17 mouse cellular contexts compared by ENCODE assay signal in genomic region chr1:31058861-31059351, GRCm38 (mm10).
DNase-seq lines count a peak whose midpoint lies in the region; ATAC-seq and TF ChIP-seq lines count a peak whose summit lies in the region.
"Had no signal": no experiment of that assay in that cellular context is flagged by ENCODE, and none has a peak within 500 bp of the region (broad histone marks: within the 10 kb centered on the region; RNA-seq: fewer than 3 reads in every experiment).

No protein-coding gene starts in this region.

- WGBS in embryonic facial prominence, embryonic 14.5 days = 54% methylated on average over 2 of the region's 2 CpGs
- 76% methylated on average over 2 of the region's 2 CpGs for WGBS in embryonic facial prominence, embryonic 10.5 days
- WGBS in limb, embryonic 14.5 days = 21% methylated on average over 2 of the region's 2 CpGs
- 55% methylated on average over 2 of the region's 2 CpGs for WGBS in limb, embryonic 10.5 days
- 38% methylated on average over 2 of the region's 2 CpGs for WGBS in intestine, embryonic 16.5 days

- no peaks in the 10 kb centered on the region for H3K9me3 ChIP-seq in embryonic facial prominence, embryonic 14.5 days (ENCODE audit: control insufficient read depth, low read length)
- H3K9me3 ChIP-seq in embryonic facial prominence, embryonic 10.5 days = no peaks in the 10 kb centered on the region
- no peaks in the 10 kb centered on the region for H3K9me3 ChIP-seq in limb, embryonic 14.5 days (ENCODE audit: control insufficient read depth, low read length)
- no peaks in the 10 kb centered on the region for H3K9me3 ChIP-seq in limb, embryonic 10.5 days (replicated peaks)
- no peaks in the 10 kb centered on the region for H3K9me3 ChIP-seq in intestine, embryonic 16.5 days (ENCODE audit: control insufficient read depth, low read length)
- H3K9me3 ChIP-seq: G1E; heart, embryonic 13.5 days had no signal

- no peak for TF ChIP-seq POLR2A in limb, embryonic 14.5 days (IDR thresholded peaks at IDR 0.05; ENCODE audit: borderline replicate concordance, extremely low read depth, insufficient read depth, insufficient read length)

- no peak overlapping the region for H3K9ac ChIP-seq in embryonic facial prominence, embryonic 14.5 days (ENCODE audit: low read depth, low read length)
- no peak overlapping the region for H3K9ac ChIP-seq in limb, embryonic 14.5 days (ENCODE audit: low read depth, low read length, severe bottlenecking)
- no peak overlapping the region for H3K9ac ChIP-seq in intestine, embryonic 16.5 days (ENCODE audit: low read depth, low read length)
- H3K9ac ChIP-seq: heart, embryonic 13.5 days had no signal

- H3K4me2 ChIP-seq in embryonic facial prominence, embryonic 14.5 days (ENCODE audit: low read depth, low read length) = no peak overlapping the region
- no peak overlapping the region for H3K4me2 ChIP-seq in limb, embryonic 14.5 days (replicated peaks; ENCODE audit: low read depth, low read length, severe bottlenecking)
- H3K4me2 ChIP-seq in intestine, embryonic 16.5 days (ENCODE audit: low read depth, low read length) = no peak overlapping the region
- H3K4me2 ChIP-seq: heart, embryonic 13.5 days; liver, embryonic 11.5 days had no signal

- no peak overlapping the region for H3K27ac ChIP-seq in embryonic facial prominence, embryonic 14.5 days (replicated peaks; ENCODE audit: low read depth, low read length)
- H3K27ac ChIP-seq in embryonic facial prominence, embryonic 10.5 days (replicated peaks) = no peak overlapping the region
- no peak overlapping the region for H3K27ac ChIP-seq in limb, embryonic 14.5 days (replicated peaks; ENCODE audit: low read depth, low read length)
- H3K27ac ChIP-seq in limb, embryonic 10.5 days = no peak overlapping the region
- H3K27ac ChIP-seq in intestine, embryonic 16.5 days (ENCODE audit: low read length) = 0 out of 2 replicates have a peak overlapping the region, but pooled peaks have one; percentile 30
- H3K27ac ChIP-seq: heart, embryonic 13.5 days; macrophage had no signal

- no peaks in the 10 kb centered on the region for H3K4me1 ChIP-seq in embryonic facial prominence, embryonic 14.5 days (ENCODE audit: control insufficient read depth, insufficient read depth, low read length)
- H3K4me1 ChIP-seq in embryonic facial prominence, embryonic 10.5 days = no peaks in the 10 kb centered on the region
- no peaks in the 10 kb centered on the region for H3K4me1 ChIP-seq in limb, embryonic 14.5 days (ENCODE audit: control insufficient read depth, insufficient read depth, low read length)
- H3K4me1 ChIP-seq in limb, embryonic 10.5 days = peaks cover 8% of the 10 kb centered on the region; the same call in 1 of the 2 replicates
- peaks cover 9% of the 10 kb centered on the region; the same call in 1 of the 2 replicates for H3K4me1 ChIP-seq in intestine, embryonic 16.5 days (ENCODE audit: control insufficient read depth, insufficient read depth, low read length)

- H3K27me3 ChIP-seq in embryonic facial prominence, embryonic 14.5 days (replicated peaks; ENCODE audit: control insufficient read depth, insufficient read depth, low read length) = no peaks in the 10 kb centered on the region
- H3K27me3 ChIP-seq in embryonic facial prominence, embryonic 10.5 days (replicated peaks; ENCODE audit: low read depth, poor library complexity, severe bottlenecking) = no peaks in the 10 kb centered on the region
- no peaks in the 10 kb centered on the region for H3K27me3 ChIP-seq in limb, embryonic 14.5 days (ENCODE audit: control insufficient read depth, insufficient read depth, low read length)
- H3K27me3 ChIP-seq in limb, embryonic 10.5 days (ENCODE audit: low read depth, poor library complexity, severe bottlenecking) = no peaks in the 10 kb centered on the region
- H3K27me3 ChIP-seq in intestine, embryonic 16.5 days (replicated peaks; ENCODE audit: control insufficient read depth, insufficient read depth, low read length) = no peaks in the 10 kb centered on the region
- H3K27me3 ChIP-seq: heart, embryonic 13.5 days had no signal

- peak; percentile 57 for DNase-seq in embryonic facial prominence, embryonic 14.5 days (ENCODE audit: low spot score)
- no peak for DNase-seq in embryonic facial prominence, embryonic 10.5 days (ENCODE audit: low spot score)
- DNase-seq in limb, embryonic 14.5 days (ENCODE audit: low spot score) = peak; percentile 50
- DNase-seq in limb, embryonic 10.5 days (ENCODE audit: low spot score) = no peak
- DNase-seq in NIH3T3 (ENCODE audit: low read depth) = peak; percentile 31
- DNase-seq in yolk sac, embryonic 10.5 days (ENCODE audit: low spot score) = no peak
- DNase-seq: B cell, adult 2 months; cerebellum, adult 11 months; kidney, adult 11 months; thymus, adult 18-20 months had no signal

- ATAC-seq in embryonic facial prominence, embryonic 14.5 days (ENCODE audit: low read depth) = 0 out of 2 replicates have a peak, but pooled peaks have one; percentile 33
- ATAC-seq in limb, embryonic 14.5 days (ENCODE audit: low FRiP score, low read depth) = no peak
- peak; percentile 89 for ATAC-seq in intestine, embryonic 16.5 days
- ATAC-seq in granulocyte monocyte progenitor cell, adult 5-6 weeks (replicated peaks; ENCODE audit: poor library complexity, severe bottlenecking) = no peak

- no peak overlapping the region for H3K4me3 ChIP-seq in embryonic facial prominence, embryonic 14.5 days (ENCODE audit: low read depth, low read length)
- no peak overlapping the region for H3K4me3 ChIP-seq in embryonic facial prominence, embryonic 10.5 days
- H3K4me3 ChIP-seq in limb, embryonic 14.5 days (replicated peaks; ENCODE audit: low read length) = no peak overlapping the region
- no peak overlapping the region for H3K4me3 ChIP-seq in limb, embryonic 10.5 days
- H3K4me3 ChIP-seq in intestine, embryonic 16.5 days (ENCODE audit: low read length) = no peak overlapping the region
- H3K4me3 ChIP-seq: erythroblast, embryonic 14.5 days; heart, embryonic 13.5 days had no signal

- no peaks in the 10 kb centered on the region for H3K36me3 ChIP-seq in embryonic facial prominence, embryonic 14.5 days (ENCODE audit: control insufficient read depth, insufficient read depth, low read length)
- no peaks in the 10 kb centered on the region for H3K36me3 ChIP-seq in embryonic facial prominence, embryonic 10.5 days (replicated peaks)
- H3K36me3 ChIP-seq in limb, embryonic 14.5 days (ENCODE audit: control insufficient read depth, insufficient read depth, low read length) = no peaks in the 10 kb centered on the region
- H3K36me3 ChIP-seq in limb, embryonic 10.5 days = no peaks in the 10 kb centered on the region
- no peaks in the 10 kb centered on the region for H3K36me3 ChIP-seq in intestine, embryonic 16.5 days (ENCODE audit: control insufficient read depth, insufficient read depth, low read length)
- H3K36me3 ChIP-seq: G1E; heart, embryonic 13.5 days had no signal

Comparison
In these comparisons a context has a peak if more than half of its experiments do, and no peak if none do; other contexts are left out.
1. DNase-seq: peak in embryonic facial prominence, embryonic 14.5 days (single experiment), limb, embryonic 14.5 days (single experiment) and NIH3T3 (single experiment); none in embryonic facial prominence, embryonic 10.5 days (single experiment), limb, embryonic 10.5 days (single experiment) and yolk sac, embryonic 10.5 days (single experiment).
2. ATAC-seq: peak in embryonic facial prominence, embryonic 14.5 days (single experiment) and intestine, embryonic 16.5 days (single experiment); none in limb, embryonic 14.5 days (single experiment) and granulocyte monocyte progenitor cell, adult 5-6 weeks (single experiment).